Mouse (Mus musculus) embryonic facial prominence, embryonic 11.5 days (tissue): ENCODE data around the gene Bbs5. TPM values are rescaled to one million over a fixed set of nuclear protein-coding genes. Genes with fewer than 3 reads are reported as not detected.
A peak's percentile ranks its signal among the peaks of the same experiment; 100 is the strongest.

Source experiments
- ATAC-seq: fragments of 200-750 bp; cut with Nextera tagmentation; replicated peaks from 2 replicates; pipeline ENCODE4 v1.8.0; 2017; ENCODE audit warnings: low read depth; ENCODE audit not compliant: insufficient number of reproducible peaks, low FRiP score, low TSS enrichment
- DNase-seq: peaks from one replicate; pipeline ENCODE4 v3.0.0-alpha.2; 2015; ENCODE audit warnings: low spot score
- H3K27ac ChIP-seq: fragments of 300-500 bp; sonication (generic); replicated peaks from 2 replicates; pipeline ENCODE4 v1.5.1; 2014; ENCODE audit warnings: mild to moderate bottlenecking, low read depth, low read length, control low read depth
- H3K27me3 ChIP-seq: fragments of 300-500 bp; sonication (generic); 2 replicates; pipeline ENCODE4 v1.6.1; 2014; ENCODE audit warnings: mild to moderate bottlenecking, low read length, moderate library complexity, mixed read lengths; ENCODE audit not compliant: control insufficient read depth, insufficient read depth
- H3K36me3 ChIP-seq: fragments of 300-500 bp; sonication (generic); replicated peaks from 2 replicates; pipeline ENCODE4 v1.6.1; 2014; ENCODE audit warnings: low read depth, mild to moderate bottlenecking, low read length, moderate library complexity, mixed read lengths; ENCODE audit not compliant: control insufficient read depth, insufficient read depth
- H3K4me1 ChIP-seq: fragments of 300-500 bp; sonication (generic); 2 replicates; pipeline ENCODE4 v1.6.1; 2014; ENCODE audit warnings: low read length, mixed read lengths; ENCODE audit not compliant: control insufficient read depth, insufficient read depth
- H3K4me2 ChIP-seq: fragments of 300-500 bp; sonication (generic); 2 replicates; pipeline ENCODE4 v1.6.1; 2014; ENCODE audit warnings: low read depth, mild to moderate bottlenecking, control low read depth, low read length, moderate library complexity
- H3K4me3 ChIP-seq: fragments of 300-500 bp; sonication (generic); 2 replicates; pipeline ENCODE4 v1.5.1; 2014; ENCODE audit warnings: low read depth, low read length, control low read depth
- H3K9ac ChIP-seq: fragments of 300-500 bp; sonication (generic); replicated peaks from 2 replicates; pipeline ENCODE4 v1.6.1; 2014; ENCODE audit warnings: mild to moderate bottlenecking, control low read depth, low read length
- H3K9me3 ChIP-seq: fragments of 300-500 bp; sonication (generic); replicated peaks from 2 replicates; pipeline ENCODE4 v1.6.1; 2016; ENCODE audit warnings: mild to moderate bottlenecking, low read length, inconsistent platforms, mixed read lengths; ENCODE audit not compliant: control insufficient read depth
- WGBS: fragments of 180-500 bp; shearing (Covaris S2); extraction: QIAGEN DNeasy Blood & Tissue Kit; methylation state at CpG from one replicate; pipeline ENCODE4 v1.1.7; 2014; 5-methylcytosine and 5-hydroxymethylcytosine counted together
- polyA plus RNA-seq: library from polyadenylated mRNA; unstranded; fragments of >200 nt; fragmentation: Nextera tagmentation; extraction: Ambion mirVana; gene quantifications from 2 replicates; pipeline ENCODE4 v1.2.1, GENCODE M21; 2014

The Bbs5 gene
- polyA plus RNA-seq, 1 experiment from 2014 or later, result 21.4 TPM

DNA sequence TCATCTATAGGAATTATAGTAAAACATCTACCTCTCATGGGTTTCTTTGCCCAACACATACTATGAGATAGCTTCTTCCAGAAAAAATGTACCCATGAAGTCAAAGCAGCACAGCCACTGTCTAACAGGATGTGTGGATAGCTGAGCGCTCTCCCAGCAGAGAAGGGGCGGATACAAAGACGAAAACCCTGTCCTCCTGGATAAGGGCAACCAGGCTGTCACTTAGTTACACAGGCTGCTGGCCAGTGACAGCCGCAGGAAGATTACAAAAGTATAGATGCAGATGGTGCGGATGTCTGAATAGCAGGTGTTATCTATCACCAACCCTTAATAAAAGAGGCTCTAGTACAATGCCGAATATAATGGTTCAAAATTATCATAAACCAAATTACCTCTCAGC is 43.9 kb downstream of the Bbs5 start:
- Histone ChIP-seq H3K4me1 (no peaks in the 10 kb centered on the region), H3K9me3 (no peaks in the 10 kb centered on the region), H3K4me2 (no peak overlapping the region), H3K4me3 (no peak overlapping the region), H3K27me3 (no peaks in the 10 kb centered on the region), H3K27ac (no peak overlapping the region), H3K9ac (no peak overlapping the region), H3K36me3 (peaks cover 5% of the 10 kb centered on the region; the same call in 1 of the 2 replicates)
- 93% methylated on average over 6 of the region's 6 CpGs for WGBS
- ATAC-seq (no peak), DNase-seq (no peak)

DNA sequence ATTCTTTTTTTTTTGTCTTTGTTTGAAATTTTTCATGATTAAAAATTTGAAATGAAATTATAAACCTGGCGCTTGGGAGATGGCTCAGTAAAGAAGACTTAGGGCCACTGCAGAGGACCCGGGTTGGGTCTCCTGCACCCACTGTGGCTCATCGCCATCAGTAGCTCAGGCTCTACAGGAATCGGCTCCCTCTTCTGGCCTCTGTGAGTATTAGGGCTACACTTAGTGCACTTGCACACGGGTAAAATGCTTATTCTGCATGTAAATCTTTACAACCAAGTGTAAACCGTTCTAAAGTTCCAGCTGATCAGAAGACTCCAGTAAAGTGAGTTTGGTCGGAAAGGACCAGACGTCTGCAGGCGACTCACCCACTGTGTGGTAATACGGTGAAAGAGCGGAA is 46.5 kb downstream of the Bbs5 start:
- no peaks in the 10 kb centered on the region for H3K4me1 ChIP-seq
- no peak overlapping the region for H3K27ac ChIP-seq
- no peak overlapping the region for H3K4me3 ChIP-seq
- 93% methylated on average over 11 of the region's 11 CpGs for WGBS
- H3K4me2 ChIP-seq, result no peak overlapping the region
- H3K27me3 ChIP-seq, result no peaks in the 10 kb centered on the region
- peaks cover 5% of the 10 kb centered on the region; the same call in 1 of the 2 replicates for H3K36me3 ChIP-seq
- no peaks in the 10 kb centered on the region for H3K9me3 ChIP-seq
- ATAC-seq (no peak), DNase-seq (no peak)
- no peak overlapping the region for H3K9ac ChIP-seq

DNA sequence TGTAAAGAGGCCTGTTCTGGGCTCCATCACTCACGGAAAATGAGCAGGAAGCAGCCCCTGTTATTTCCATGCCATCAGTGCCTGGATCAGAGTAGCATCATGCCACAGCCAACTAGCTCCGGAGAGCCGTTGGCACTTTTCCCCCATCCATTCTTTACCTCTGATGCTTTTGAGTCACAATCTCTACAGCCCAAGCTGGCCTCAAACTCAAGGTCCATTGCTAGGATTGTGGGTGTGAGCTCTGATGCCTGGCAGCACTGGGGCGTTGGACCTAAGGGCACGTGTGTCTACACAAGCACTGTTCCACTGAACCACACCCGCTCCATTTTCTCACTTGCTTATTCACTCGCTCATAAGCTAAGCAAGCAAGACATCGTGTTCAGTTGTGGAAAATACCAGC is 53.5 kb downstream of the Bbs5 start:
- no peak for DNase-seq
- H3K4me2 ChIP-seq, result no peak overlapping the region

DNA sequence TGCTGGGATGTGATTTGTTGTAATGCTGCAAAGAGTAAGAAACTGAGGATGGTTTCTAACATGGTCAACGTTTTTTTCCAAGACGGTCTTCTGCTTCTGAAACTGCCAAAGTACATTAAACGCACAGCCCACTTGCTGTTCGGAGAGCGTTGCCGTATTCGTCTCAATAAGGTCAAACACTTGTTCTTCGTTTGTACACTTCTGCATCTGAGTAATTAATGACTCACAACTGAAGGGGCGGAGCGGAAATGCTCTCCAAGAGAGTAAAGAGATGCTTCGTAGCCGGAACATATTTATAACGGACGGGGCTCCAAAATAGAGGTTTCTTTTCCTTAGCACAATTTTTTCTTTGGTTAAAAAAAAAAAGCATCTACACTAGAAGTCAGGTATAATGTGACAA is 65.2 kb downstream of the Bbs5 start:
- H3K9me3 ChIP-seq, result no peaks in the 10 kb centered on the region
- no peak overlapping the region for H3K4me2 ChIP-seq
- no peaks in the 10 kb centered on the region for H3K27me3 ChIP-seq
- H3K9ac ChIP-seq, result no peak overlapping the region
- ATAC-seq (no peak), DNase-seq (no peak)
- no peaks in the 10 kb centered on the region for H3K36me3 ChIP-seq
- no peak overlapping the region for H3K27ac ChIP-seq
- no peaks in the 10 kb centered on the region for H3K4me1 ChIP-seq
- 92% methylated on average over 14 of the region's 14 CpGs for WGBS
- H3K4me3 ChIP-seq, result no peak overlapping the region

More for the DNA sequence above, 53.5 kb downstream of the Bbs5 start:
- H3K4me1 ChIP-seq, result no peaks in the 10 kb centered on the region
- no peaks in the 10 kb centered on the region; the same call in none of the 2 replicates for H3K36me3 ChIP-seq
- no peaks in the 10 kb centered on the region for H3K27me3 ChIP-seq
- H3K4me3 ChIP-seq, result no peak overlapping the region
- H3K27ac ChIP-seq, result no peak overlapping the region
- 95% methylated on average over 8 of the region's 8 CpGs for WGBS
- no peaks in the 10 kb centered on the region for H3K9me3 ChIP-seq
- H3K9ac ChIP-seq, result no peak overlapping the region
- ATAC-seq, result no peak

DNA sequence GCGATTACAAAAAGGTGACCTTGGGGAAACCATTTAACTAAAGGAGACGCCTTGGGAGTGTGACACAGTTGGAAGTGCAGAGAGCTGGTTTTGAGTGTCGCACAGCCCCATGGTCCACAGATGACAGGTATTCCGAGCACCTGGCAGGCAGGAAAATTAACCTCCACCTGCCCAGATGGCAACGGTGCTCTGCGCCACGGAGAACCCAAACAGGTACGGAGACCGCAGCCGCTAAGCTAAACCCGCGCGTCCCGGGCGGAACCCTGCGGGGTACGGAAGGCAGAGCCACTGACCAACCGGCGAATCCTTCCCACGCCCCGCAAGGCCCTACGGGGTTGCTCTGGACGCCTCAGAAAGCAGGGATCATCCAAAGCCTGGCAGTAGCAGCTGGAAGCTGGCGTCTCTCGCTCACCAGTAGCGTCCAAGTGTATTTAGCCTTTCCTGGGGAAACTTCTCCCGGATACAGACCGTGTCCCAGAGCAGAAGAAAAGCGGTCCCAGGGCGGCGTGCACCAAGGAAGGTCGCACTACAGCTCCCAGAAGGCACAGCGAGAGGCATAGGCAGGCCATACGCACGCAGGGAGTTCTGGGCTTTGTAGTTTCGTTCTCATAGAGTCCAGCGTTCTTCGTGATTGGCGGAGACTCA is 66.1 kb downstream of the Bbs5 start, which contains the start of gene Fastkd1:
Fastkd1 (minus strand) TSS at position 536 of the 645 bp plus-strand sequence.
- H3K27ac ChIP-seq, result no peak within 1 kb of the TSS
- ATAC-seq (peak; percentile 95), DNase-seq (peak; percentile 94)
- H3K4me3 ChIP-seq, result peak within 1 kb of the TSS; percentile 76
- no peaks in the 10 kb centered on the region for H3K36me3 ChIP-seq
- peak within 1 kb of the TSS; percentile 78 for H3K9ac ChIP-seq
- peak within 1 kb of the TSS; percentile 64 for H3K4me2 ChIP-seq
- no peaks in the 10 kb centered on the region for H3K27me3 ChIP-seq
- no peaks in the 10 kb centered on the region for H3K9me3 ChIP-seq
- H3K4me1 ChIP-seq, result no peaks in the 10 kb centered on the region
- WGBS, result under 1% methylated on average over 39 of the region's 39 CpGs

DNA sequence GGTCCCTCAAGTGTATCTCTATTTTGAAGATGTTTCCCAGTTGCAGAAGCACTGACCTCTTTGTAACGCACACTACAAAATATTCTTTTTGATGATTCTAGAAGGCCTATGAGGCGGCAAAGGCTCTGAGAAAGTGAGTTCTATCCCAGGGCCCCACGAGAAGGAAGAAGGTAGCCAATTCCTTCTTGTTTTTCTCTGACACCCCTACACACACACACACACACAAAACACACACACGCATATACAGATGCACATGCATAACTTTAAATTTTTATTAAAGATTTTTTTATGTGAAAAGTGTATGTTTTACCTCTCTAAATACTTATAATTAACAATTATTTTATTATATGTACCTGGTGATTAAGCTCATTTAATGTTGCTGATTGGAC is 66.6 kb downstream of the Bbs5 start:
- Histone ChIP-seq H3K4me3 (no peak overlapping the region), H3K27me3 (no peaks in the 10 kb centered on the region), H3K9ac (no peak overlapping the region), H3K27ac (no peak overlapping the region), H3K4me1 (no peaks in the 10 kb centered on the region), H3K36me3 (no peaks in the 10 kb centered on the region), H3K4me2 (no peak overlapping the region; the same call in 1 of the 2 replicates), H3K9me3 (no peaks in the 10 kb centered on the region)
- no peak for DNase-seq
- WGBS, result 35% methylated on average over 4 of the region's 4 CpGs
- no peak for ATAC-seq

DNA sequence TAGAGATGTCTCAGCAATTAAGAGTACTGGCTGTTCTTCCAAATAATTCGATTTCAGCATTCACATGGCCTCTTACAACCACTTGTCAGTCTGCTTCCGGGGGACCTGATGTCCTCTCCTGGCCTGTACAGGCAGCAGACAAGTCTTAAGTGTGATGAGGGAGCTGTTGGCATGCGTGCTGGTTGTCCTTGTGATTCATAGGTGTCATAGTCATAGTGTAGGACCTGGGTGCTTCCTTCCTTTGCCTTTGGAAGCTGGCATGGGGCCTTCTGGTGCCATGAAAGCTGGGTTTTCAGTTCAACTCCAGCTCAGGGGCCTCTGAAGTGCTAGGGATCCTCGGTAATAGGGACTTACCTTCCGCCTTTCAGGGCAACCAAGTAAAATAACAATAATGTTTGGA is 67.2 kb downstream of the Bbs5 start:
- no peak overlapping the region for H3K4me3 ChIP-seq
- H3K9me3 ChIP-seq, result no peaks in the 10 kb centered on the region
- H3K27ac ChIP-seq, result no peak overlapping the region
- no peaks in the 10 kb centered on the region for H3K36me3 ChIP-seq
- H3K9ac ChIP-seq, result no peak overlapping the region
- H3K27me3 ChIP-seq, result no peaks in the 10 kb centered on the region
- DNase-seq, result no peak
- 78% methylated on average over 5 of the region's 5 CpGs for WGBS
- H3K4me2 ChIP-seq, result no peak overlapping the region
- no peak for ATAC-seq
- H3K4me1 ChIP-seq, result no peaks in the 10 kb centered on the region

DNA sequence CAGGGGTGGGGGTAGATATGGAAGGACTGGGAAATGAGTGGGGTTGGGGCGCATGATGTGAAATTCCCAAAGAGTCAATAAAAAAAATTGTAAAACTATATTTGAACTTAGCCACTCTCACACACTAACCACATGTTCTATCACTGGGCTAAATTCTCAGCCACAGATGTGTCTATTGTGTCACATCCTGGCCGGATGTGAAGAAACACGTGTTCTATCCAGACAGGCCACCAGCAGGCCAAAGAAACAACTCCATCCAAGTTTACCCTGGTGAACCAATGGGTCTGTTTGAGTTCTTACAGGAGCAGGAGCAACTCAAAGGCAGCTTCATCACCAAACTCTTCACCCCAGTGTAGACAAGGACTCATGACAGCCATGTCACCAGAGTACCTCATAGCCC is 69.5 kb downstream of the Bbs5 start:
- Histone ChIP-seq H3K27me3 (no peaks in the 10 kb centered on the region), H3K36me3 (no peaks in the 10 kb centered on the region), H3K4me3 (no peak overlapping the region), H3K9ac (no peak overlapping the region), H3K9me3 (no peaks in the 10 kb centered on the region), H3K4me2 (no peak overlapping the region), H3K4me1 (no peaks in the 10 kb centered on the region), H3K27ac (no peak overlapping the region)
- no peak for ATAC-seq
- 80% methylated on average over 3 of the region's 3 CpGs for WGBS
- no peak for DNase-seq
